Mouse (Mus musculus) hindbrain, embryonic 14.5 days (tissue): ENCODE measurements around the gene Cdip1. TPM values are rescaled to one million over a fixed set of nuclear protein-coding genes. Genes with fewer than 3 reads are reported as not detected.

ENCODE experiments used
- ATAC-seq: fragments of 200-750 bp; cut with Nextera tagmentation; 2 replicates; pipeline ENCODE4 v1.8.0; 2017; ENCODE audit warnings: moderate number of reproducible peaks, mild to moderate bottlenecking, moderate TSS enrichment, moderate library complexity; ENCODE audit not compliant: low FRiP score
- DNase-seq: peaks from one replicate; pipeline ENCODE4 v3.0.0-alpha.2; 2015; ENCODE audit warnings: low spot score
- H3K27ac ChIP-seq: fragments of 300-500 bp; sonication (generic); 2 replicates; pipeline ENCODE4 v1.5.1; 2014; ENCODE audit warnings: mild to moderate bottlenecking, moderate library complexity
- H3K27me3 ChIP-seq: fragments of 300-500 bp; sonication (generic); 2 replicates; pipeline ENCODE4 v1.6.1; 2014; ENCODE audit warnings: mild to moderate bottlenecking, low read length, mixed read lengths; ENCODE audit not compliant: control insufficient read depth, insufficient read depth
- H3K36me3 ChIP-seq: fragments of 300-500 bp; sonication (generic); replicated peaks from 2 replicates; pipeline ENCODE4 v1.6.1; 2014; ENCODE audit not compliant: control insufficient read depth, insufficient read depth
- H3K4me1 ChIP-seq: fragments of 300-500 bp; sonication (generic); replicated peaks from 2 replicates; pipeline ENCODE4 v1.6.1; 2014; ENCODE audit warnings: antibody characterized with exemption, low read length, mixed read lengths; ENCODE audit not compliant: control insufficient read depth, insufficient read depth
- H3K4me2 ChIP-seq: fragments of 300-500 bp; sonication (generic); replicated peaks from 2 replicates; pipeline ENCODE4 v1.6.1; 2014; ENCODE audit warnings: mild to moderate bottlenecking, moderate library complexity
- H3K4me3 ChIP-seq: fragments of 300-500 bp; sonication (generic); replicated peaks from 2 replicates; pipeline ENCODE4 v1.5.1; 2014; ENCODE audit warnings: mild to moderate bottlenecking, low read length
- H3K9ac ChIP-seq: fragments of 300-500 bp; sonication (generic); 2 replicates; pipeline ENCODE4 v1.6.1; 2014
- H3K9me3 ChIP-seq: fragments of 300-500 bp; sonication (generic); 2 replicates; pipeline ENCODE4 v1.6.1; 2016; ENCODE audit warnings: low read length; ENCODE audit not compliant: control insufficient read depth
- WGBS: fragments of 180-500 bp; shearing (Covaris S2); extraction: QIAGEN DNeasy Blood & Tissue Kit; methylation state at CpG from one replicate; pipeline ENCODE4 v1.1.7; 2014; 5-methylcytosine and 5-hydroxymethylcytosine counted together
- polyA plus RNA-seq: library from polyadenylated mRNA; unstranded; fragments of >200 nt; fragmentation: Nextera tagmentation; extraction: Ambion mirVana; gene quantifications from 2 replicates; pipeline ENCODE4 v1.2.1, GENCODE M21; 2014

Cdip1 gene
- polyA plus RNA-seq, 1 experiment from 2014 or later, result 112 TPM

GRCm38 (mm10) chr16:4726528-4727128 is 63.5 kb downstream of the Cdip1 start:
- H3K27ac ChIP-seq, result peak overlapping the region; percentile 57
- H3K9me3 ChIP-seq, result no peaks in the 10 kb centered on the region
- H3K9ac ChIP-seq, result peak overlapping the region; percentile 85
- ATAC-seq (peak; percentile 53), DNase-seq (peak; percentile 30)
- no peaks in the 10 kb centered on the region for H3K27me3 ChIP-seq
- H3K4me2 ChIP-seq, result peak overlapping the region; percentile 77
- 1% methylated on average over 40 of the region's 40 CpGs for WGBS
- peak overlapping the region; percentile 70 for H3K4me3 ChIP-seq
- H3K36me3 ChIP-seq, result no peaks in the 10 kb centered on the region
- peaks cover 7% of the 10 kb centered on the region for H3K4me1 ChIP-seq

- peak within 1 kb of the TSS; percentile 57 for H3K27ac ChIP-seq
- no peaks in the 10 kb centered on the region for H3K36me3 ChIP-seq
- peak within 1 kb of the TSS; percentile 85 for H3K9ac ChIP-seq
- WGBS, result 5% methylated on average over 35 of the region's 35 CpGs
- peak; percentile 94 for ATAC-seq
- H3K9me3 ChIP-seq, result no peaks in the 10 kb centered on the region
- peak; percentile 94 for DNase-seq
- H3K4me1 ChIP-seq, result peaks cover 7% of the 10 kb centered on the region
- H3K27me3 ChIP-seq, result no peaks in the 10 kb centered on the region
- peak within 1 kb of the TSS; percentile 70 for H3K4me3 ChIP-seq
- peak within 1 kb of the TSS; percentile 77 for H3K4me2 ChIP-seq
These were observed 64.1 kb downstream of the Cdip1 start, which contains the start of gene Hmox2 for GRCm38 (mm10) chr16:4725780-4726527. Hmox2 (plus strand) TSS chr16:4726361.

- H3K4me3 ChIP-seq, result no peak overlapping the region
- H3K27me3 ChIP-seq, result no peaks in the 10 kb centered on the region
- H3K4me2 ChIP-seq, result no peak overlapping the region
- no peak for DNase-seq
- peaks cover 7% of the 10 kb centered on the region for H3K4me1 ChIP-seq
- H3K36me3 ChIP-seq, result no peaks in the 10 kb centered on the region
- WGBS, result 78% methylated on average over 4 of the region's 4 CpGs
- ATAC-seq, result no peak
- H3K9ac ChIP-seq, result no peak overlapping the region
- no peak overlapping the region for H3K27ac ChIP-seq
- H3K9me3 ChIP-seq, result no peaks in the 10 kb centered on the region
These were observed 64.8 kb downstream of the Cdip1 start for GRCm38 (mm10) chr16:4725266-4725665.

- H3K27me3 ChIP-seq, result no peaks in the 10 kb centered on the region
- DNase-seq (no peak), ATAC-seq (no peak)
- no peak overlapping the region for H3K9ac ChIP-seq
- H3K36me3 ChIP-seq, result no peaks in the 10 kb centered on the region
- no peak overlapping the region for H3K4me3 ChIP-seq
- H3K4me1 ChIP-seq, result peaks cover 7% of the 10 kb centered on the region
- no peak overlapping the region for H3K4me2 ChIP-seq
- WGBS, result 73% methylated on average over 3 of the region's 3 CpGs
- no peaks in the 10 kb centered on the region for H3K9me3 ChIP-seq
- no peak overlapping the region for H3K27ac ChIP-seq
These were observed 67.2 kb downstream of the Cdip1 start for GRCm38 (mm10) chr16:4722915-4723209.

- no peak overlapping the region for H3K9ac ChIP-seq
- H3K27ac ChIP-seq, result no peak overlapping the region
- peaks cover 7% of the 10 kb centered on the region for H3K4me1 ChIP-seq
- H3K4me3 ChIP-seq, result no peak overlapping the region
- 79% methylated on average over 7 of the region's 7 CpGs for WGBS
- H3K36me3 ChIP-seq, result no peaks in the 10 kb centered on the region
- ATAC-seq (no peak), DNase-seq (no peak)
- H3K4me2 ChIP-seq, result no peak overlapping the region
- no peaks in the 10 kb centered on the region for H3K27me3 ChIP-seq
- H3K9me3 ChIP-seq, result no peaks in the 10 kb centered on the region
These were observed 67.8 kb downstream of the Cdip1 start for GRCm38 (mm10) chr16:4722128-4722914.

- Histone ChIP-seq H3K4me3 (peak within 1 kb of the TSS; percentile 48), H3K9me3 (no peaks in the 10 kb centered on the region), H3K4me1 (no peaks in the 10 kb centered on the region; the same call in 1 of the 2 replicates), H3K4me2 (peak within 1 kb of the TSS; percentile 51), H3K9ac (peak within 1 kb of the TSS; percentile 57), H3K27ac (peak within 1 kb of the TSS; percentile 64), H3K27me3 (no peaks in the 10 kb centered on the region), H3K36me3 (peaks cover 22% of the 10 kb centered on the region)
- 10% methylated on average over 33 of the region's 33 CpGs for WGBS
- DNase-seq, result peak; percentile 68
- peak; percentile 92 for ATAC-seq
These were observed 71.2 kb downstream of the Cdip1 start, which contains the start of gene Nmral1 for GRCm38 (mm10) chr16:4718753-4719518. Nmral1 (minus strand) TSS chr16:4719356.

- 0 out of 2 replicates have a peak overlapping the region, but pooled peaks have one; percentile 57 for H3K9ac ChIP-seq
- no peak for DNase-seq
These were observed 72.2 kb downstream of the Cdip1 start for GRCm38 (mm10) chr16:4717866-4718265.

GRCm38 (mm10) chr16:4713861-4714710 is 76.0 kb downstream of the Cdip1 start:
- no peak overlapping the region for H3K4me3 ChIP-seq
- ATAC-seq (no peak), DNase-seq (no peak)
- H3K4me1 ChIP-seq, result no peaks in the 10 kb centered on the region; the same call in 1 of the 2 replicates
- no peak overlapping the region for H3K4me2 ChIP-seq
- H3K27me3 ChIP-seq, result no peaks in the 10 kb centered on the region
- no peak overlapping the region for H3K9ac ChIP-seq
- H3K9me3 ChIP-seq, result no peaks in the 10 kb centered on the region
- no peak overlapping the region for H3K27ac ChIP-seq
- WGBS, result 89% methylated on average over 17 of the region's 17 CpGs
- peaks cover 59% of the 10 kb centered on the region for H3K36me3 ChIP-seq

More at GRCm38 (mm10) chr16:4717866-4718265, 72.2 kb downstream of the Cdip1 start:
- WGBS, result 61% methylated on average over 3 of the region's 3 CpGs
- no peaks in the 10 kb centered on the region; the same call in 1 of the 2 replicates for H3K4me1 ChIP-seq
- no peaks in the 10 kb centered on the region for H3K9me3 ChIP-seq
- H3K4me3 ChIP-seq, result peak overlapping the region; percentile 48
- ATAC-seq, result no peak
- H3K27me3 ChIP-seq, result no peaks in the 10 kb centered on the region
- no peak overlapping the region for H3K27ac ChIP-seq
- H3K36me3 ChIP-seq, result peaks cover 30% of the 10 kb centered on the region
- H3K4me2 ChIP-seq, result peak overlapping the region; percentile 51
